Mouse (Mus musculus) adrenal gland, postnatal 25 days (tissue): Measurements from ENCODE around the gene Kdelr3. TPM values are rescaled to one million over a fixed set of nuclear protein-coding genes. Genes with fewer than 3 reads are reported as not detected.
A peak's percentile ranks its signal among the peaks of the same experiment; 100 is the strongest.

Experiments
- DNase-seq: peaks from one replicate; pipeline ENCODE4 v3.0.0; 2021; ENCODE audit warnings: mixed read lengths
- total RNA-seq: library from RNA; stranded (reverse); gene quantifications from 2 replicates; pipeline ENCODE4 v1.2.3, GENCODE M21; 2021

Gene Kdelr3
- total RNA-seq, 1 experiment from 2014 or later: 2.7 TPM

- DNase-seq: peak; percentile 89
These were observed 4.5 kb upstream of the Kdelr3 start for GRCm38 (mm10) chr15:79511553-79512320.

- no peak for DNase-seq
These were observed 2.3 kb upstream of the Kdelr3 start for GRCm38 (mm10) chr15:79513940-79514339.

GRCm38 (mm10) chr15:79517710-79518109 lies 1.5 kb downstream of the Kdelr3 start:
- no peak for DNase-seq

GRCm38 (mm10) chr15:79518571-79518970 lies 2.4 kb downstream of the Kdelr3 start:
- DNase-seq: no peak

- no peak for DNase-seq
These were observed 3.4 kb downstream of the Kdelr3 start for GRCm38 (mm10) chr15:79519400-79520220.

- DNase-seq: no peak
These were observed 9.4 kb downstream of the Kdelr3 start for GRCm38 (mm10) chr15:79525564-79525963.

GRCm38 (mm10) chr15:79525979-79526768 lies 10.0 kb downstream of the Kdelr3 start:
- DNase-seq: no peak

GRCm38 (mm10) chr15:79527192-79527591 lies 11.0 kb downstream of the Kdelr3 start:
- DNase-seq: no peak

GRCm38 (mm10) chr15:79527991-79528639 lies 11.9 kb downstream of the Kdelr3 start:
- DNase-seq: no peak

- no peak for DNase-seq
These were observed 13.7 kb downstream of the Kdelr3 start for GRCm38 (mm10) chr15:79529935-79530334.

GRCm38 (mm10) chr15:79533796-79534195 lies 17.6 kb downstream of the Kdelr3 start:
- no peak for DNase-seq

GRCm38 (mm10) chr15:79543968-79544367 lies 27.8 kb downstream of the Kdelr3 start:
- DNase-seq: no peak

- no peak for DNase-seq
These were observed 29.3 kb downstream of the Kdelr3 start for GRCm38 (mm10) chr15:79545496-79545895.

GRCm38 (mm10) chr15:79545921-79546399 lies 29.7 kb downstream of the Kdelr3 start:
- DNase-seq: peak; percentile 78

- peak; percentile 98 for DNase-seq
These were observed 30.4 kb downstream of the Kdelr3 start, which contains the start of gene Ddx17 for GRCm38 (mm10) chr15:79546410-79547288. Gene Ddx17, minus strand, starts transcription at chr15:79546741.

- DNase-seq: peak; percentile 37
These were observed 31.1 kb downstream of the Kdelr3 start for GRCm38 (mm10) chr15:79547289-79547820.

- DNase-seq: no peak
These were observed 32.0 kb downstream of the Kdelr3 start for GRCm38 (mm10) chr15:79548226-79548625.

- DNase-seq: no peak
These were observed 36.4 kb downstream of the Kdelr3 start for GRCm38 (mm10) chr15:79552566-79552965.

- DNase-seq: no peak
These were observed 43.4 kb downstream of the Kdelr3 start for GRCm38 (mm10) chr15:79559649-79560048.

- DNase-seq: no peak
These were observed 46.2 kb downstream of the Kdelr3 start for GRCm38 (mm10) chr15:79562417-79562816.
